Mouse (Mus musculus) Patski (cell line): Measurements from ENCODE around the gene Taf1a. TPM values are rescaled to one million over a fixed set of nuclear protein-coding genes. Genes with fewer than 3 reads are reported as not detected.
A peak's percentile ranks its signal among the peaks of the same experiment; 100 is the strongest.
"Not testable (repeated sequence)": the region's sequence is repeated elsewhere in the genome, so short reads cannot be mapped to it uniquely, and the experiment has no call there.

Experiments used
- ATAC-seq: fragments of 100-300 bp; one replicate; pipeline ENCODE4 v1.8.0; 2021
- CTCF ChIA-PET: fragments of 350-600 bp; sonication (Branson Sonifier 250); formaldehyde crosslinking; loops from one replicate; lab custom pipeline; 2022; ENCODE audit warnings: inconsistent platforms; lab: Charles Lee
- POLR2A ChIA-PET: fragments of 350-600 bp; sonication (Branson Sonifier 250); formaldehyde crosslinking; loops from one replicate; lab custom pipeline; 2022; ENCODE audit warnings: antibody characterized with exemption, inconsistent platforms; lab: Charles Lee
- DNase-seq: peaks from one replicate; pipeline ENCODE4 v3.0.0-alpha.2; 2011; ENCODE audit warnings: low read depth, low spot score
- H3K27me3 ChIP-seq: fragments of 371-371 bp; one replicate; pipeline ENCODE4 v1.5.1; 2021
- CTCF ChIP-seq: fragments of 100-300 bp; IDR thresholded peaks from one replicate; pipeline ENCODE4 v1.5.1; 2021
- in situ Hi-C: fragments of 300-500 bp; cut with MboI; formaldehyde crosslinking; loops from 3 replicates; pipeline ENCODE4 v1.11.1; 2018; ENCODE audit warnings: low pct_unique_long_range_greater_than_20kb, mixed read lengths
- polyA plus RNA-seq: library from polyadenylated mRNA; unstranded; gene quantifications from one replicate; pipeline ENCODE4 v1.2.3, GENCODE M21; 2021

Taf1a gene
- polyA plus RNA-seq, 1 experiment from 2014 or later: 46.9 TPM

DNA sequence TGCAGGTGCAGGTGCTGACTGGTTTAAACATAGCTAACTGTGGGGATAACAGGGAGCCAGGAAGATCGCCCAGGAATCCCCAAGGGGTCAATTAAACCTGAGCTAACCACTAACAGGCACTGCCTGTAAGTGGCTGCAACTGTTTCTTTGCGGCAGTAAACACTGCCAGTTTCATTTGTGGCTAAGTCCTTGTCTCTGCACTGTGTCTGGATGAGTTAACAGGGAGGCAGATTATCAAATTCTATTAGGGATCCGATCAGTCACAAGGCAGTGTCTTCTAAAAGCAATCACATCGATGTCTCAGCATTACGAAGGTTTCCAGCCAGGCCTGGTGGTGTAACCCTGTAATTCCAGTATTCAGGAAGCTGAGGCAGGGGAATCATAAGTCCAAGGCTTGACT, 22.4 kb upstream of the Taf1a start:
- POLR2A ChIA-PET: interaction anchor here (0.6 kb wide), 1 partner anchor 489 kb away, joined by 3 read pairs; no protein-coding TSS in a partner anchor
- in situ Hi-C loops: no loop called here
- ATAC-seq: no peak
- no peak for TF ChIP-seq CTCF
- no peak for DNase-seq
- CTCF ChIA-PET: interaction anchor here (1.0 kb wide), 1 partner anchor 16 kb away, joined by 3 read pairs; no protein-coding TSS in a partner anchor
- H3K27me3 ChIP-seq: no peaks in the 10 kb centered on the region

DNA sequence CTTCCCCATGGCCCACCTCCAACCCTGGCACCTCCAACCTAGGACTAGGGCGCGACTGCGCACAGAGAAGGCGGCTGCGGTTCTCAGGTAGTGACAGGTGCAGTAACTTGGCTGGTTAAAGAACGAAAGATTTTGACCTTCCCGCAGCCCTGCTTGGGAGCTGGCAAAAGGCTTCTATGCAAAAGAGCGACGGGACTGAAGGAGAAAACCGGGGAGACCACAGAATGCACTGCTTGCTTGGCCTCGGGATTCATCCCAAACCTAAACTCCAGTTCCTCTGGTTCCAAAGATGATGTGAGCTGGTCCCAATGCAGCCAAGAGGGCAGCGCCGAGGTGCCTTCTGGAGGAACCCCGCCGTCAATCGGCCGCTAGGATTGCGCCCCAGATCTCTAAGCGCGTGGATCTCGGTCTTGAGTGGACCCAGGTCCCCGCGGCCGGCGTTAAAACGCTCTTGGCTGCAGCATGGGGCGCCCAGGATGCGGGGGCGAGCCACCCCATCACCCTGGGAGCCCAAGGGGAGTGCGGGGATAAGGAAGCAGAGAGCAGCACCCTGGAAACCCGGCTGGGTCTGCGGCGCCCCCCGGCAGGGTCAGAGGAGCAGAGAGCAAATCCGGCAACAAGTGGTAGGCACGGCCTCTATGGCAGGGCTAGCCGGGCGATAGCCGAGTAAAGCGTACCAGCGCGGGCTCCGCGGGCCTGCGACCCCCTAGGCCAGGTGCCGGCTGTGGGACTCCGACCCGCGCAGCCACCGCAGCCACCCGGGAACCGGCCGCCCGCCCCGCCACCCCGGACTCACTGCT, 20.0 kb upstream of the Taf1a start:
- H3K27me3 ChIP-seq: no peaks in the 10 kb centered on the region
- TF ChIP-seq CTCF: no peak
- in situ Hi-C loops: no loop called here
- CTCF ChIA-PET: interaction anchor here (1.0 kb wide), 1 partner anchor 53 kb away, joined by 3 read pairs; no protein-coding TSS in a partner anchor
- POLR2A ChIA-PET: interaction anchor here (0.6 to 0.7 kb wide), 2 partner anchors 546 to 1521 kb away, joined by 3 to 5 read pairs; no protein-coding TSS in a partner anchor
- peak; percentile 48 for ATAC-seq
- no peak for DNase-seq

DNA sequence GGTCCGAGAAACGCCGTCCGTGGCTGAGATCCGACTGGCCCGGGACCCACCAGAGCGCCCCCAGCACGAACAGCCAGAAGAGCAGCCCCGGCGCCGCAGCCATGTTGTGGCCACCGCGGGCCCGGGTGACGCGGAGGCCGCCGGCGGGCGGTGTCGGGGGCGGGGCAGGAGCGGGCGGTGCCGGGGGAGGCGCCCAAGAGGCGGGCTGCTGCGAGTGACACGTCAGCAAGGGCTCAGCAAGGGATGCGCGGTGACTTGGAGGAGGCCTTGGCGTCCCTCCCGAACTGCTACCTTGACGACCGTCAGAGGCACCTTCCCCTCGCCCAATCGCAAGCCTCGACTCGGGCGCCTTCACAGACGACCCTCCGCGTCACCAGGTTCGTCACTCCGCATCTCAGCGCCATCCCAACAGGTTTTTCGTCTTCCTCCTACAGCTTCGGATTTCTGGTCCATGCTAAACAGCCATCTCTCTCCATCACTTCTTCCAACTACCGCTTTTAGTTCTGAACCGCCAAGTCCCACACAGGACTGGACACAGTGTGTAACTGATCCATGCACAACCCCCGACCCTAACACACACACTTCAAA, 19.3 kb upstream of the Taf1a start, which contains the start of gene Mia3:
Gene Mia3 (minus strand): TSS at position 127 of the 588 bp plus-strand sequence.
- ChIA-PET POLR2A (interaction anchor here (0.6 kb wide), 1 partner anchor 1522 kb away, joined by 3 read pairs; no protein-coding TSS in a partner anchor), CTCF (interaction anchor here (1.0 kb wide), 1 partner anchor 52 kb away, joined by 3 read pairs; no protein-coding TSS in a partner anchor)
- ATAC-seq: peak; percentile 96

DNA sequence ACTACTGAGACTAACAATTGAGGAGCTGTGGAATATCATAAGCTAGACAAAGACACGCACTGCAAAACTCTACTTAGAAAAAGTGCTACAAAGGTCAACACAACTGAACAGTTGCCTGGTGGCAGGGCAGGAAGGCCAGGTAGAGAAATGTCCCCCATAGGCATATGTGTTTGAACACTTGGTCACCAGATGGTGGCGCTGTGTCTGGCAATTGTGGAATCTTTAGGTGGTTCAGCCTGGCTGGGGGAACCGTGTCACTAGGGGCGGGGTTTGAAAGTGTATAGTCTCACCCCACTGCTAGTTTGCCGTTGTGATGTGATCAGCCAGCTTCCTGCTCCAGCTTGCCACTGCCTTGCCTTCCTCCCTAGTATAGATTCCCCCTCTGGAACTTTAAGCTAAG, 14.1 kb upstream of the Taf1a start:
- DNase-seq (no peak), ATAC-seq (no peak)
- in situ Hi-C loops: no loop called here
- H3K27me3 ChIP-seq: no peaks in the 10 kb centered on the region
- CTCF ChIA-PET: interaction anchor here (1.3 kb wide), 1 partner anchor 11 kb away, joined by 3 read pairs; no protein-coding TSS in a partner anchor
- POLR2A ChIA-PET: no interaction called here
- TF ChIP-seq CTCF: no peak

More for the DNA sequence above, 19.3 kb upstream of the Taf1a start, which contains the start of gene Mia3:
- H3K27me3 ChIP-seq: no peaks in the 10 kb centered on the region
- peak; percentile 58 for DNase-seq
- in situ Hi-C loops: no loop called here
- TF ChIP-seq CTCF: no peak

DNA sequence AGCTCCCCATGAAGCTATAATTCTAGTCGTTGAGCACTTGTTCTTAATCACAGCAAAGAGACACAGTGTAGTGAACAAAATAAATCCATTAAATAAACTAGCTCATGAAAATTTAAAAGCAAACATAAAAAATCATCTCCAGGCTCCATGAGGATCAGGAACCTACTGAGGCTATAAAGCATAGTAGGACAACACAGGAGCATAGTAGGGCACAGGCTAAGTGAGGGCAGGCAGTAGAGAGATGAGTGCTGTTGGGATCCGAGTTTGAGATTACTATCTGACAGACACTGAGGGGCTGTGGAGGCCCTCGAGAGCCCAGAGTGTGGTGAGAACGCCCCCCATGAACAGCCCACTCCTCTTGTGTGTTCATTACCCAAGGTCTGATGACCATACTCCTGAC, 11.7 kb upstream of the Taf1a start:
- ATAC-seq: no peak
- no peak for DNase-seq
- no peaks in the 10 kb centered on the region for H3K27me3 ChIP-seq
- POLR2A ChIA-PET: no interaction called here
- in situ Hi-C loops: no loop called here
- TF ChIP-seq CTCF: no peak
- CTCF ChIA-PET: interaction anchor here (1.1 kb wide), 1 partner anchor 9 kb away, joined by 3 read pairs; no protein-coding TSS in a partner anchor

DNA sequence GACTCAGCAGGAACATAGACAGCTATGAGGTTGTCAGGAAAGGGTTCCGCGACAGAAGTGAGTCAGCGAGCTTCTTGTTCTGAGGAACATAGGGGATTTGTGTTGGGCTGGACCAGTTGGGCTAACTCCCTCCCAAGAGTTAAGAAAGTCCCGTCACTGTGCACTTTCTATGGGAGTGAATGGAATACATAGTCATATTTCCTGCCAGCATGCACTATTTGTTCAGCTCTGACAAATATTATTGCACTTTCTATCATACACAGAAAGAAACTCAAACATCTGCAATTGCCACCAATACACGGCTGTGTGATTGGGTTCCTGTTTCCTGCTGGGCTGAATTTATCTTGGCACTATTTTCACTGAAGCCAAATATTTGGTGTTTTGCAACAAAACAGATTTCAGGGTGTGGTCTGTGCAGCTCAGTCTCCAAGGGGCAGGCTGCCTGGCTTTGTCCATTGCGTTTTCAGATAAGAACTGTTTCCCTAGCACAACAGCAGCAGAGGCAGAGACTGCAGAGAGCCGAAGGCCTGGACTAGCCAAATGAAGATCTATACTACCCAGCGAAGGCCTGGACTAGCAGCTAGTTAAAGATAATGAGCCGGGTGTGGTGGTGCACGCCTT, 10.3 kb upstream of the Taf1a start:
- ATAC-seq (no peak), DNase-seq (no peak)
- ChIA-PET POLR2A (no interaction called here), CTCF (no interaction called here)
- H3K27me3 ChIP-seq: peaks cover 9% of the 10 kb centered on the region
- in situ Hi-C loops: no loop called here
- no peak for TF ChIP-seq CTCF

DNA sequence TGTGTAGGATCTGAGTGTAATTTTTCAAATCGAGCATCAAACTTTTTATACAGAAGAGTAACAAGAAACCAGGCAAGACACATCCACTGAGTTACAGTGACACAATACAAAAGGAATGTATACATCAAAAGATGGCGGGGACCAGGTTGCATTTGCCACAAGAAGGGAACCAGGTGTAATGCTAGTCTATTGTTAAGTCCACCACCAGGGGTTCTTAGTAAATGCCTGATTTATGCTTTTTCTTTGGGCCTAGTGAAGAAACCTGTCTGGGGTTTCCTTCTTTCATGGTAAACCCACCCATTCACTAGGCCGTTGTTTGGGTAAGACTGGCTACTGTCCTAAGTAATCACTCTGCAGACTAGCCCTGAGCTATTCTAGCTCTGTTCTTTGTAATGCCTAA, 9.4 kb upstream of the Taf1a start:
- in situ Hi-C loops, ATAC-seq, DNase-seq, POLR2A ChIA-PET: not testable (repeated sequence)
- H3K27me3 ChIP-seq: peaks cover 19% of the 10 kb centered on the region
- CTCF ChIA-PET: interaction anchor here (1.0 kb wide), 1 partner anchor 29 kb away, joined by 3 read pairs; no protein-coding TSS in a partner anchor

DNA sequence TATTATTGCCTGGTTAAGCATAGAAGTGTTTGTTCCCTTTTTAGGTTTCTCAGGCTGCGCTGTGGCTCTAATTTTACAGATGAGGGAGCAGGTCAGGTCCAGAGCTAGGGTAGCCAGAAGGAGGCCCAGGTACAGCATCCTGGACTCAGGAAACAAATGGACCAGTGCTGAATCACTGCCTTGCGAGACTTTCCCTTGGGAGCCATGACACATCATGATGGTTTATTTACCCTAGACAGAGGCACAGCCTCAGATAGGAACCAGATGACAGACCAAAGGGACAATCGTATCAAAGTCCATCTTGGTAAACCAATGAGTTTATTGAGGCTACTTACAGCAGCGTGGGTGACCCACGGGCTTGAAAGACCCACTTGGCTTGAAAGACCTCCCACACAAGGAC, 7.0 kb upstream of the Taf1a start:
- POLR2A ChIA-PET: no interaction called here

DNA sequence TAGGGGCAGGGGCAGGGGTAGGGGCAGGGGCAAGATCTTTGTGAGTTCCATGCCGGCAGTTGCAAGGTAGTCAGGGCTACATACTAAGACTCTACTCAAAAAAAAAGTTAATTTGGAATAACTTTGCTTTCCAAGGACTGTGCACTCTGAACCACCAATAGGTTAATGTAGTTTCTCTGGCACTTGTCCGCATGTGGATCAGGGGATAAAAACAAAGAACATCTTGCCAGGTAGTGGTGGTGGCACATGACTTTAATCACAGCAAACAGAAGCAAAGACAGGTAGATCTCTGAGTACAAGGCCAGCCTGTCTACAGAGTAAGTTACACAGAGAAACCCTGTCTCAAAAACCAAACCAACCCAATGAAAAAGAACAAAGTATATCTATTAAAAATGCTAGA, 6.2 kb upstream of the Taf1a start:
- peaks cover 34% of the 10 kb centered on the region for H3K27me3 ChIP-seq
- ATAC-seq (no peak), DNase-seq (no peak)
- in situ Hi-C loops: no loop called here
- POLR2A ChIA-PET: no interaction called here
- TF ChIP-seq CTCF: no peak
- CTCF ChIA-PET: no interaction called here

More for the DNA sequence above, 7.0 kb upstream of the Taf1a start:
- no peak for ATAC-seq
- no peak for TF ChIP-seq CTCF
- DNase-seq: no peak
- peaks cover 34% of the 10 kb centered on the region for H3K27me3 ChIP-seq
- in situ Hi-C loops: no loop called here
- CTCF ChIA-PET: interaction anchor here (0.8 kb wide), 1 partner anchor 9 kb away, joined by 3 read pairs; no protein-coding TSS in a partner anchor

DNA sequence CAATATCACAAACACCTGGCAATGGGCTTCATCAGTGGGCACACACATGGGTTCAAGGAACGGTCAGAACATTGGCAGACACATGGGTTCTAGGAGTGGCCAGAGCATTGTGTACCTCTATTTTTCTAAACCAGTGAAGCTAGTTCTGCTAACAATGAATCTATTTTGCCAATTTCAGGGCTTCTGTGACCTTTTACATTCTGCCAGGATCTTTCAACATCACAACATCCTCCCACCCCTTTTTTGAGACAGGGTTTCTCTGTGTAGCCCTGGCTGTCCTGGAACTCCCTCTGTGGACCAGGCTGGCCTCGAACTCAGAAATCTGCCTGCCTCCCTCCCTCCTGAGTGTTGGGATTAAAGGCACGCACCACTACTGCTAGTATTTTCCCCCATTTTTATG, 1.4 kb upstream of the Taf1a start:
- in situ Hi-C loops, CTCF ChIA-PET, POLR2A ChIA-PET, ATAC-seq, DNase-seq: not testable (repeated sequence)
- H3K27me3 ChIP-seq: peaks cover 34% of the 10 kb centered on the region
